Mouse (Mus musculus): ENCODE measurements at regions not wholly inside any gene's neighbourhood (a gene's known extent, or its start where the extent isn't known, plus 50 kb on each side); places are given as distances from the start of the nearest gene placed in this dataset.

DNA sequence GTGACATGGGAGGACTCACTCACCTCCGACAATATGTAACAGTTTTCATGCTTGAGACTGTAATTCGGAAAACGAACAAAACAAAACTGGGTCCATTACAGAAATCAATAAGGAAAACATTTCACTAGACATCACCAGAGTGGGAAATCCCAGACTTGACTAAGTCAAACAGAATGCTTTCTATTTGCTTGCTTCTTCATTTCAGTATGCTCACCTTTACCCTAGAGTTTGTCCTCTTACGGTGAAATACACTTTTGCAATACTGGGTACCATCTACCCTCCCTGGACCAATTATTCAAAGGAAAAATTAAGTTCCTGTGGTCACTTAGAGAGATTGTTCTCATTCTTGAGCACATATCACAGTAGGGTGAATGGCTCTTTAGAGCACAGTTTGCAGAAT lies 613.4 kb upstream of the 4930412O13Rik start:
- DNase-seq (ENCODE audit: low read depth, low spot score), result no peak

- no peak for DNase-seq (ENCODE audit: low read depth, low spot score)
Measured at GRCm38 (mm10) chr2:9283441-9283840, 597.6 kb upstream of the 4930412O13Rik start.

DNA sequence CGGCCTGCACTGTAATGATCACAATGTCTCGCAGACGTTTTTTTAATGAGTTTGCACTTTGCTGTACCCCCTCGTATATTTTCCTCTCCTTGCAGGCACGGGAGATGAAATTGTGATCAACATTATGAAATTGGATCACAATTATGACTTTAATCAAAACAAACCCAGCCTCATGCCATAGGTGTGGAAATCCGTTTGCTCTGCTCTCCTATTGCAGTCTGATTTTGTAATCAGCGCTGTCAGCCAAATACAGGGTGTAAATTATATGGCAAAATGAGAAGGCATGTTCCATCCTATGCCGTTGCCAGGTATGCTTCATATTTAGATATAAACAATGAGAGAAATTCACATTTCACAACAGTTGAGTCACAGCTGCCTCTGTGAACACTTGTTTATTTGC lies 595.3 kb upstream of the 4930412O13Rik start:
- no peak for DNase-seq (ENCODE audit: low read depth, low spot score)

GRCm38 (mm10) chr2:9287077-9287476 lies 594.0 kb upstream of the 4930412O13Rik start:
- peak; percentile 6 for DNase-seq (ENCODE audit: low read depth, low spot score)

DNA sequence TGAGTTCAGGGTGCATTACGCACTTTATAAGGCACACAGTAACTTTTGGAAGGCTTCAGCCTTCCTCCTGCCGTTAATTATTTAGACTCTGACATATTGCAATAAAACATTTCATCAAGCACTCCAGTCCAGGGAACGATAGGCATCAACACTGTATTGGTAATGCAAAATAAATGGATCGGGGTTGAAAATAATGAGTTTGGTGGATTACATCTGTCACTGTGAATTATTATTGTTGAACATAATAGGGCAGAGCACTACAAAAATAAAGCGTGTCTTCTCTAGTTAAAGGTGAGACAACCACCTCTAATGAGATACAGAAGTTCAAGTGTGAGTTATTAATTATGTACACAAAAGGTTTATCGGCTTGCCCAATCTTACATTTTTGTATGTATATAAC lies 593.4 kb upstream of the 4930412O13Rik start:
- DNase-seq (ENCODE audit: low read depth, low spot score), result peak; percentile 5

DNA sequence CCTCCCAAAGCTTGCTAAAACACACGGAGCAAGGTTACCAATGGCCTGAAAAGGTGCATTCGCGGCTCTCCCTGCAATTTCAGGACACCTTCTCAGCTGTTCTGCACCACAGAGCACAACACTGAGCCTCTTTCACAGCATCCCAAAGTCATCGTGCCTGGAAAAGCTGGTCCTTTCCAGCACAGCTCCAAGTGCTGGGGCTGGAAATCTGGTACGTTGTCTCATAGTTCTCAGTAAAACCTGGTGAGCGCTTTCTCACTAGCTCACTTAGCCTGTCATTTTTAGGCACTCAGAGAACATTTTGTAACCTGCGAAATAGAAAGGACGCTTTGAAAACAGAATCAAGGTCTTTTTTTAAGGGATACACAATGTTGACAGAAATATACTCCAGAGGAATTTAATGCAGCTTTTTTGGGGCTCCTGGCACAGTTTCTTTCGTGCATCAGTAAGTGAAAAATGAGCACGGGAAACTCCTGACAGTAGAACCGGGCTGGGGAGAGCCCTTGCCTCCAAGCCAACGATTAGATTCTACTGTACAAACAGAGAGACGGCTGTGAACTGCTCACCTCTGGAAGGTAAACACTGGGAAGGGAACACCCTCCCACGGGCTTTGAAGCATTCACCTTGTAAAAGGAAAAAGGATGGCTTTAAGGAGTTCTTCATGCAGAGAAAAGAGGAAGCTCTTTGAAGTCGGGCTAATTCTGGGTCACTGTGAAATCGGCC lies 549.3 kb upstream of the 4930412O13Rik start:
- DNase-seq (ENCODE audit: low read depth, low spot score), result no peak

DNA sequence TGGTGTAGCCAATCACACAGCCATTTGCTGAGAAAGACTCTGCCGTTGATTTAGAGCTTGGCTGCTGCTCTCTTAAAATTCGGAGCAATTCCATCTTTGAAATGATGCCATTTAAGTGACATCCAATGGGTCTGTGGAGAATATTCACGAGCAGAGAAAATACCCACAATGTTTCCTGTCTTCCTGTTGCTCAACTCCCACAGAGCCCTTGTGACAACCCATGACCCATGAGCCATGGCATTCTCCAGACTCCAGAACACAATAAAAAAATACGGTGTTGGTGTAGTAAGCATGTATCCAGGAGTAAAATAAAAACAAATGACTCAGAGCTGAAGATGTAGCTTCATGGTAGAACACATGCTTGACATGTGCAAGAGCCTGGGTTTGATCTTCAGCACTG lies 532.1 kb upstream of the 4930412O13Rik start:
- no peak for DNase-seq (ENCODE audit: low read depth, low spot score)

GRCm38 (mm10) chr2:9349994-9350393 lies 531.1 kb upstream of the 4930412O13Rik start:
- DNase-seq (ENCODE audit: low read depth, low spot score), result no peak

- DNase-seq (ENCODE audit: low read depth, low spot score), result peak; percentile 45
Measured at GRCm38 (mm10) chr2:9352190-9352589, 528.9 kb upstream of the 4930412O13Rik start.

DNA sequence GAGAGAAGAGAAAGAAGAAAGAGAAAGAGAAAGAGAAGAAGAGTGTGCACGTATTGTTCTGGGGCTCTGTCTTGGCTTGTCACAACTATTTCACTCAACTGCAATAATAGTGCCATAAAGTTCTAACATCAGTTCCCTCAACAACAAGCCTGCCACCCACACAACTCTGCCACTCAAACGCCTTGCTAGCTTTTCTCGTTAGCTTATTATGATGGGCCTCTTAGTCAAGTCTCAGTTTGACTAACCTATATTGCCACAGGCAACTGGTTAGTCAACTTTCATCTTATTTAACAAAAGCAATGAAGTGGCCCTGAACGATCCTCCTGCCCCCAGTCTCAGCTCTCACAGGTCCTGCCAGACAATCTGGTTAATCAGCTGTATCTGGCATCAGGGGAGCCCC lies 521.0 kb upstream of the 4930412O13Rik start:
- no peak for DNase-seq (ENCODE audit: low read depth, low spot score)

- DNase-seq (ENCODE audit: low read depth, low spot score), result no peak
Measured at GRCm38 (mm10) chr2:9367801-9368584, 513.1 kb upstream of the 4930412O13Rik start.

GRCm38 (mm10) chr2:9369572-9369971 lies 511.5 kb upstream of the 4930412O13Rik start:
- DNase-seq (ENCODE audit: low read depth, low spot score), result no peak

DNA sequence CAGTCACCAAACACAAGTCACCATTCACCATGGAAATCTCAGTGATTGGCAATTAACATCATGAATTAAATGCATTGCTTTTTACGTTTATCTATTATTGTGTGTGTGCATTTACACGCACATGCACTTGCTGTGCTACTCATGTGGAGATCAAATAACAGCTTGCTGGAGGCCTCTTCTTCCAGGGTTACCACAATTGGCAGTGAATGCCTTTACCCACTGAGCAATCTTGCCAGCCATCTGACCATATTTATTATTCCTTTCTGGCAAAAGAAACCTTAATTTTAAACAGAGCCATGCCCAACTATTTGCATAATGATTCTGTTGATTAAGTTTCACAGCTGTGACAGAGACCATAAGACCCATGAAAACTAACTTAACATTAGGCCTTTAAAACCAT lies 494.5 kb upstream of the 4930412O13Rik start:
- no peak for DNase-seq (ENCODE audit: low read depth, low spot score)

DNA sequence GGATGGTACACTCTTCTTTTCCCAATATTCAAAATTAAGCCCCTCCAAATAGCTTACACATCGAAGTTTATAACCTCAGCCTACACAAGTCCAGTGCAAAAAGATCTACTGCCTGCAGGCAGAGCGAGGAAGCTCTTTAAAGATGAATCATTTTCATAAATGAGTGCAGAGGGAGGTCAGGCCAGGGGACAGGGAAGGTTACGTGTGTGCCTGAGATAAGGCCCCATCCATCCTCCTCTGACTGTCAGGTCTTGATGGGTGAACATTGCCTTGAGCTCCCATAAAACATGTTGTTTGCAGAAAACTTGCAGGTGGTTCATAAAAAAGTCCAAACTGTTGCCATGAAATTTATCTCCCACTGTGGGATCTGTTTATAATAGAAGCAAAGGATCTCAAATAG lies 493.0 kb upstream of the 4930412O13Rik start:
- no peak for DNase-seq (ENCODE audit: low read depth, low spot score)

DNA sequence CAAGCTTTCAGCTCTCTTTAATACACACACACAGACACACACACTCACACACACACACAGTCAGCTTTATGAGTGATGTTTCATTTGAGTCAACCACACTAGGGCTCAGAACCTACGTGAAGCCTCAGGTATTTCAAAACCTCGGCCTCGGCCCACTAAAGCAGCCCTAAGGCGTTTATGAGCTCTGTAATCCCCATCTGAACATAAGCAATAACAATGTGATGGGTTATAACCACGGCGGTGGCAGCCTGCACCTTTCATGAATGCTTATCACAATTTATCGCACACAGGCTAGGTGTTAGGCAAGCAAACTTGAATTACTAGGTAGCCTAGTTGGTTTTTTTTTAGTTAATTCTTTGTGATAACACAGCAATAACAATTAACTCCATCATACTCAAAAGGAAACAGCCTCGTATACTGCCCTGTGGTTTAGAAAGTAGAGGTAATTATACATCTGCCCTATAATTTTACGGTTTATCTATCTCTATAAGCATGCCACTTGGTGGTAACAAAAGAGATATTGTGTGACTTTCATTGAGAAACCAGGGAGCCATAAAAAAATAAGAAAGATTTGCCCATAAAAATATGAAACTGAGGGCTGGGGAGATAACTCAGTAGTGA lies 485.6 kb upstream of the 4930412O13Rik start:
- no peak for DNase-seq (ENCODE audit: low read depth, low spot score)

- DNase-seq (ENCODE audit: low read depth, low spot score), result no peak
Measured at GRCm38 (mm10) chr2:9401461-9401860, 479.6 kb upstream of the 4930412O13Rik start.

- DNase-seq (ENCODE audit: low read depth, low spot score), result no peak
Measured at GRCm38 (mm10) chr2:9402281-9402680, 478.8 kb upstream of the 4930412O13Rik start.

- DNase-seq (ENCODE audit: low read depth, low spot score), result no peak
Measured at GRCm38 (mm10) chr2:9409075-9409474, 472.0 kb upstream of the 4930412O13Rik start.

- no peak for DNase-seq (ENCODE audit: low read depth, low spot score)
Measured at GRCm38 (mm10) chr2:9422686-9423085, 458.4 kb upstream of the 4930412O13Rik start.

- no peak for DNase-seq (ENCODE audit: low read depth, low spot score)
Measured at GRCm38 (mm10) chr2:9423534-9423933, 457.5 kb upstream of the 4930412O13Rik start.

DNA sequence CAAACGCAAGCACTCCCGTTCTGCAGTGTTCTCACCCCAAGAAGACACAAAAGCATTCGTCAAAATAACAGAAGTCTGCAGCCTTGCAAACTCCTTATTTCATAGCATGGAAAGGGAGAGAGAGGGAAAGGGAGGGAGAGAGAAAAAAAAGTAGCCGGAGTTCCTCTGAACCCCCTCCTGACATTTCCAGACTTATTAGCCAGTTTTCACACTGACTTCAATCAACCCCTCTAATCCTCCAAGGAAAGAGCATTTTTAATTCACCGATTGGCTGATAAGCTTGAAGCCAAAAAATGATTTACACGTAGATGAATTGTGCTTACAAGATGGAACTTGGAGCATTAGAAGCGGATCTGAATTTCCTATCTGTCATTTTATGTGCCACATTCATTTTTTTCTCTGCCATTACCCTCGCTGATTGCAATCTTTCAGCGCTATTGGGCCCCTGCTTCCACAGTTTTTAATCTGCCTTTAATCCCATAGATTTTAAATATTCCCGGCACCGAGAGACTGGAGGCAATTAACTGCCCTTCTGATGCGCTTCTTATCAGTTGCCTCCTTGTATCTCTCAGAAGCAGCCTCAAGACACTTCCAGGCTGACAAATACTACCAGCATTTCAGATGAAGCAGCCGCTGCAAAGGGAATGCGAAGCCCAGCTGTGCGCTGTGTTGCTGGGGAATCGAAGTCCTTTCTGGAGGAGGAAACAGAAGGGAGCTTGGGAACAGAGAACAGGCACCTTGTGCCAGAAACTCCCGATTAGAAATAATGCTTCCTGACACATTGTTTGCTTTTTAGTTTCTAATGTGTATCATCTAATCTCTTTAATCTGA lies 447.7 kb upstream of the 4930412O13Rik start:
- no peak for DNase-seq (ENCODE audit: low read depth, low spot score)
